Mouse (Mus musculus) heart, adult 9 months (tissue): ENCODE measurements around the gene Ssr1.
A peak's percentile ranks its signal among the peaks of the same experiment; 100 is the strongest.

Experiments
- DNase-seq, 2 experiments: peaks; one replicate each; pipeline ENCODE4 v3.0.0; 2022; ENCODE audit warnings: low spot score in 2 of 2

Ssr1 gene

DNA sequence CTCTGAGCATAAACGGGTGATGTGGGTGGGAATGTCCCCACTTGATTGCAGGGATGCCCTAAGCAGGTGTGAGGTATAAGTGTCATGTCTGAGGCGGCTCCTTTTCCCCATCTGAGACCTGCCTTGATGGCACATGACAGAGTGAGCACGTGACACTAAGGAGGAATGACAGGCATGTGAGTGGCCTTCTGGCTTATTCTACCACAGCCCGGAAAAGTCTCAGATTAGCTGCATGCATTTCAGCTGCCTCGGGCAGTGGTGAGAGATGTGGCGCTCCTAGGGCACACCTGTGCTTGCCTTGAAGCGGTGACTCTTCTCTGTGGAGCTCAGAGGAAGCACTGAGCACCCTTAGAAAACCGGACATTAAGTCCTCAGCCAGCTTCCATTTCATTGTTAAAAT, 48.6 kb downstream of the Ssr1 start:
- no peak for DNase-seq

DNA sequence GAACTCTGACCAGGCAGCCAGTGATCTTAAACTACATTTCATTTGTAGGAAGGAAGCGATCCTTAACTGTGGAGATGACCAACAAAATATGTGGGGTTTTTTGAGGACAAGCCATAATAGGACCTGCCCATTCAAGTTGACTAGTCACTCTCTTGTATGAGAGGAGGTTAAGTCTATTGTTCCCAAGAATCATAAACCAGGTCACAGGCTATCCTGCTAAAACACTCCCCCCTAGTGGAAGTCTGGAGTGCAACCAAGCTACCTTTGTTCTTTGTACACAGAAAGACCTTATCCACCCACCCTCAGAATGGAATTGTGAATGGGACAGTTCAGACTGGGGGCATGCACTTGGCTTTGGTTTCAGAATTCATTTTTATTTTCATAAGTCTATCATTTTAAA, 49.7 kb downstream of the Ssr1 start:
- DNase-seq, result peak; percentile 52 to 53

DNA sequence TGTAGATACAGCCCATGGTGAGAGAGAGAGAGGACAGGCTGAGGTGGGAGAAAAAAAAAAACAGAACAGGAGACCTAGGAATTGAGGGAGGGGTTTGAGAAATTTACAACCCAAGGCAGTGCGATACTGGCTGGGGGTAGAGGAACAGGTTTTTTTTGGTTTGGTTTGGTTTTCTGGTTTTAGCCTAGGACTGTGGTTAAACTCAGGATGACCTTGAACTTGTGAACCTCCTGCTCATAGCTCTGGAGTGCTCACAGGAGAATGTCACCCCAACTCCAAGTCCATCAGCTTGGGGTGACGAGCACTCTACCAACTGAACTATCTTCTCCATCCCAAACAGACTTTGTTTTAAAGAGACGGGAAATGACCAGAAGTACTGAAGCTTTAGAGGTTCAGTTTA, 50.6 kb downstream of the Ssr1 start:
- DNase-seq, result no peak

DNA sequence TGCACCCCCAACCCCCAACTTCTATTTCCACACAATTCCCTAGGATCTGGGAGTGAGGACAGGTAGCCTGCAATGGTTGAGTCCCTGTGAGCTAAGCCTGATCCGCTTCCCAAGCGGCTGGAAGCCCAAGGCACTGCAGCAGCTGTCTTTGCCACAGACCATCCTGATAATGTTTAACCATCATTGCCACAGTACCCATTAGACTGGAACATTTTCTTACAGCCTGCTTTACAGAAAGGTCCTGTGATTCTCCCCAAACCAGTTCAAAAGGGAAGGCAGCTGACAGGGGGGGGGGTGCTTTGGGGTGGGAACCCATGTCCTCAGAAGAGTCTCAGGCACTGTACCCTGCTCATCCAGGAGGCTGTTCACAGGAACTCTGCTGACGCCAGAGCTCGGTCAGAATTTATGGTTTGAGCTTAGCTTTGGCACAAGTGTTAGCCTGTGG, 51.1 kb downstream of the Ssr1 start:
- no peak for DNase-seq

DNA sequence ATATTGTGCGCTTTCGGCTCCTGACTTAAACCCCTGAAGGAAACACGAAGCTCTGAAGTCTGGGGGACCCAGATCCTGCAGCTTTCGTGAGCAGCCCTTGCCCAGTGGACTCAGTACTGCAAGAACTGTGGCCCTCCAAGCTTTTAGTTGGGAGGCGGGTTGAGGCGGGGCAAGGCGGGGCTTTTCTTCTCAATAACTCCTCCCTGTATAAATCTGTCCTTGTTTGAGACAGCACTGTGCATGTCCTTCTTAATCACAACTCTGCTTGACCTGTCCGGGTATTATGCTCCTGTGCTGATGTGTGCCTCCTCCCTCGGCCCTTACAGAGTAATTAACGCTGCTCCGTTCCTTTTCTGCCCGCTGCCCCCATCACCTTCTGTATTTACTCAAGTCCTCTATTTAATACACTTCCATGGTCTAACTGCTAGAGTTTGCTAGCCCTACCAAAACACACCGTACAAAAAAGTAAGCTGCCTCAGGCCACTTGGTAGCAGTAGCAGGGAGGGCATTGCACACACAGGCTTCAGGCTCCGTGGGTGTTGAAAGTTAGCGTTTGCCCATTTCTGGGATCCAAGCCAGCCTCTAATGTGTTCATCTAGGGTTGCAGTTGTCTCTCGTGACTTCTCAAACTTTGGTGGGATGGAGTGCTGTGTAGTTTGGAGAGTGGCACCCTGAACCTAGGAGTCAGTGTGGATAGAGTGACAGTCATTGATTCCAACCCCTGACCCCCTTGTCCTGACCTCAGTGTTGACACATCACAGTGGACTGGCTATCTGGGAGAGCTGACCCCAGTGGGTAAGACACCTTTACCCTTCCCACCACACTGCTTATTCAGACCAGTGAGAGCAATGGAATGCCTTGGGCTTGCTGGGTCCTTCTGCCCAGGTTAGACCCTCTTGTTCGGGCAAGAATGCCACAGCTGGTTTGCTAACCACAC, 51.8 kb downstream of the Ssr1 start:
- DNase-seq, result no peak

DNA sequence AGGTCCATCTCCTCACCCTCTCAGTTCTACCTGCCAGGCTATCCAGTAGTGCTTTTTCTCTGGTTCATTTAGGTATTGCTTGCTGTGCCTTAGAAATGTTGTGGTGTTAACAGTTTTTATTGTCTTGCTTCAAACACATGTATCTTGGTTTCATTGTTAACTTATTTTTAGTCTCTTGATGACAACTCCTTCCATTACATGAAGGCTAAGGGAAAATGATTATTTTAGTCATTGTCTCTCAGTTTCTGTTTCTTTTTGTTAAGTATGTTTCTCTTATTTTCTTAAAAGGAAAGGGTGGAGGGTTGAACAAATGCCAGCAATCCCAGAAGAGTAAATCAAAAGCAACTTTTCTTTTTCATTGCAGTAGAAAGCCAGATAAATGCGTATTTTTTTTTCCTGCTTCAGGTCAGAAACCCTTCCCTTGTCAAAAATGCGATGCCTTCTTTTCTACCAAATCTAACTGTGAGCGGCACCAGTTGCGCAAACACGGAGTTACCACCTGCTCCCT, 52.8 kb downstream of the Ssr1 start:
- no peak for DNase-seq

DNA sequence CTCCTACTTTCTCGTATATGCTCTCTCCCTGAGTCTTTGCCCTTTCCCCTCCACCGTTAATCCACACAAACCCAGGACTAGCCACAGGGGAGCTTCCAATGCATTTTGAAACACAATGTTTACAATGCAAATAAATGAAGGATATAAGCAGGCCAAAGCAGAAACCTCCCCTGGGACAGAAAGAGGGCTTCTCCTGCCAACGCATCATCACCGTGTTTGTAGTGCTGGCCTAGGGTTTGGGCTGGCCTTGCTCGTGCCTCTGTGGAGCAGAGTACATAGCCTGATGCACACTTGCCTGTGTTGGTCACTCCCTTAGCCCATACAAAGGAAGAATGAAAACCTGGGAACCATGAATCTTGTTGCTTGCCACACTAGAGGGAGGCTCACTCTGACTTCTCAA, 53.4 kb downstream of the Ssr1 start:
- DNase-seq, result no peak

DNA sequence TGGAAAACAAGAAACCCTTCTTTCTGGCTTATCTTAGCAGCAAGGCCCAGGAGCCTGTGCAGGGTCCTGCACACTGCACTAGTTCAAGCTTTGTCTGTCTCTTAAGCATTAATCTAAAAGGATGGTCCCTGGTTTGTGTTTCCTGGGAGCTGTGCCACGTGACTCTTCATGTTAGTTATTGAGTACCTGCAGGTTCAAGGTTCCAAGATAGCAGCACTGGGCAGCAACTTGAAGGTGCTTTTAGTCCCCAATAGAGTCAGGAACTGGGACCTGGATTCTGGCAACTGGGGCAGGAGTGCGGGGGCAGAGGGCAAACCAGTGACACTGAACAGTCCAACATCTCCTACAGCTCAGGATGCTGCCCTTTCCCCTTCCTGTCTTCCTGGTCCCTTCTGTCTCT, 53.9 kb downstream of the Ssr1 start:
- no peak for DNase-seq

DNA sequence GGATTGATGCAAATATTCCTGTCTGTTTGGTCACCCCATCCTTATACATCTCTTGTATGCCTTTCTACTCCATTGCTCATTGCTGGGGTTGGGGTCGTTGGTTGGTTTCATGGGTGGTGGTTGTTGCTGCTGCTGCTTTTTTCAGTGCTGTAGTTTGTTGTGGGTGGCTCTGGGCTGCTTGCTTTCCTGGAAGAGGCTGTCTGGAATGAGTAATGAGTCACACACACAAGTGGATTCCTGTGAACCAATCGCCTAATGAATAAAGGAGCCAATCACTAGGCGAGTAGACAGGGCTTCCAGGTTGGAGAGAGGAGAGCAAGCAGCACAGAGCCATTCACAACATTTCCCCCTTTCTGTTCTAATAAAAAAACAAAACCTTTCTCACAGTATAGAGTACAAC, 57.7 kb downstream of the Ssr1 start:
- no peak for DNase-seq

DNA sequence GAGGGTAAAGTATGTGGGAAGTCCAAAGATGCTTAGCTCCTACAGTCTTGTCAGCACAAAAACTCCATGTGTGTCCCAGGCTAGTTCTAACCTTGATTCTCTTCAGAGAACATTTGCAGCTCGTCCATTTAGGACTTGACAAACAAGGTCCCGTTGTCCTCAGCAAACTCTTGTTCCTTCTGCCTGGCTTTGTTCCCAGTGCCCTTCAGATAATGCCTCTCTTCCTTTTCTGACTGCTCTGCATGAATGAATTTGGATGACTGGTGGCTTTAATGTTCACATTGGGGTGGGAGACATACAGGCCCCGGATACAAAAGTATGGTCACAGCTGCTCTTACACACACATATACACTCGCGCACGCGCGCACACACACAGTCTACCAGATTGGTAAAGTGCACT, 59.1 kb downstream of the Ssr1 start:
- DNase-seq, result peak; percentile 38 to 71

DNA sequence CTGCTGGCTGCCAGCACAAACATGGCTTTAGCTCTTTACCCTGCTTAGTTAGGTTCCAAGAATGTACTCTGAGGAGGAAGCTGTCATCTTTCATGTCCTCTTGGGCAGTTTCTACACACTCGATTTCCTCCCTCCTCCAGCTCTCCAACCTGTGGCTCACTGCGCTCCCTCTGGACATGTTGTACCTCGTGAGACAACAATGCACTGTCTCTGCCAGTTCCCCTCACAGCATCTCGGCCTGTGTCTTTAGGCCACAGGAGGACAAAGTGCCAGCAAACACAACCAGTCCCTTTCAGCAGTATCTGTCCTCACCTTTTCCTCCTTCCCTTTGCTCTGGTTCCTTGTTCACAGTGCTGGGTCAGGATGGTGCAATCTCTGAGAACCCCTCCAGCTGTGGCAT, 59.9 kb downstream of the Ssr1 start:
- DNase-seq, result peak in 1 of 2 experiments; percentile 36

DNA sequence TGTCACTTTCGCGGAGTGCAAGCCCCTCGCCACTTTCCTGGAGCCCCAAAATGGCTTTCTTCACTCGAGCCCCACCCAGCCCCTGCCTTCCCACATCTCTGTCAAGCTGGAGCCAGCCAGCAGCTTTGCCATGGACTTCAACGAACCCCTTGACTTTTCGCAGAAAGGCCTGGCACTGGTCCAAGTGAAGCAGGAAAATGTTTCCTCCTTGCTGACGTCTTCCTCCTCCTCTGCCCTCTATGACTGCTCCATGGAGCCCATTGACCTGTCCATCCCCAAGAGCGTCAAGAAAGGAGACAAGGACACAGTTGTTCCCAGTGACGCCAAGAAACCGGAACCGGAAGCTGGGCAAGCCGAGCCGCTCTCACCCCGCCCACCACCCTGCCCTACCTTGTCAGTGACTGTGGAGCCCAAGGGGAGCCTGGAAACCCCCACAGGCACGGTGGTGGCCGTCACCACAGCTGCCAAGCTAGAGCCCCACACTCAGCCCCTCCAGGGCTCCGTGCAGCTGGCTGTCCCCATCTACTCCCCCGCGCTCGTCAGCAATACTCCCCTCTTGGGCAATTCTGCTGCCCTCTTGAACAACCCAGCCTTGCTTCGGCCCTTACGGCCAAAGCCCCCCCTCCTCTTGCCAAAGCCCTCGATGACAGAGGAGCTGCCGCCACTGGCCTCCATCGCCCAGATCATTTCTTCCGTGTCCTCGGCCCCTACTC, 62.7 kb downstream of the Ssr1 start:
- no peak for DNase-seq

DNA sequence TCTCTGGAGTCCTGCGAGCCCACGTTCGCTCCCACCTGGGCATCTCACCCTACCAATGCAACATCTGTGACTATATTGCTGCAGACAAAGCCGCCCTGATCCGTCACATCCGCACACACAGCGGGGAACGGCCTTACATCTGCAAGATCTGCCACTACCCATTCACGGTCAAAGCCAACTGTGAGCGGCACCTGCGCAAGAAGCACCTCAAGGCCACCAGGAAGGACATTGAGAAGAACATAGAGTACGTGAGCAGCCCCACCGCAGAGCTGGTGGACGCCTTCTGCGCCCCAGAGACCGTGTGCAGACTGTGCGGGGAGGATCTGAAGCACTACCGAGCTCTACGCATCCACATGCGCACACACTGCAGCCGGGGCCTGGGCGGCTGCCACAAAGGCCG, 63.4 kb downstream of the Ssr1 start:
- DNase-seq, result no peak

DNA sequence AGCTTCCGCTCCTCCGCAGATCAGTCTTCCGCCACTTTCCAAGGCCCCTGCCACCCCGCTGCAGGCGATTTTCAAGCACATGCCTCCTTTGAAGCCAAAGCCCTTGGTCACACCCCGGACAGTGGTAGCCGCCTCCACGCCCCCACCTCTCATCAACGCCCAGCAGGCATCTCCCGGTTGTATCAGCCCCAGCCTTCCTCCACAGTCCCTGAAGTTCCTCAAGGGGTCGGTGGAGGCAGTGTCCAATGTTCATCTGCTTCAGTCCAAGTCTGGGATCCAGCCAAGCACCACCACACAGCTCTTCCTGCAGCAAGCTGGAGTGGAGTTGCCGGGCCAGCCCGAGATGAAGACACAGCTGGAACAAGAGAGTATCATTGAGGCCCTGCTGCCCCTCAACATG, 63.9 kb downstream of the Ssr1 start:
- DNase-seq, result no peak

DNA sequence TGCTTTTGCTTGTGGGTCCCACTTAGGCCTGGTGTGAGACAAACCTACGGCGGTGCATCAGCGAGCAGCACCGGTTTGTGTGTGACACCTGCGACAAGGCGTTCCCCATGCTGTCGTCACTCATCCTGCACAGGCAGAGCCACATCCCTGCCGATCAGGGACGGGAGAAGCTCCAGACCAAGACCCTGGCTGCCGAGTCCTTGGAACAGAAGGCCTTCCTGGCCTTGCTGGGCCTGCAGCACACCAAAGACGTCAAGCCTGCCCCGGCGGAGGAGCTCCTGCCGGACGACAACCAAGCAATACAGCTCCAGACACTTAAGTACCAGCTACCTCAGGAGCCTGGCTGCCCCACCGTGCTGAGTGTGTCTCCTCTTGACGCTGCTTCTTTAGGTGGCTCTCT, 64.5 kb downstream of the Ssr1 start:
- no peak for DNase-seq

DNA sequence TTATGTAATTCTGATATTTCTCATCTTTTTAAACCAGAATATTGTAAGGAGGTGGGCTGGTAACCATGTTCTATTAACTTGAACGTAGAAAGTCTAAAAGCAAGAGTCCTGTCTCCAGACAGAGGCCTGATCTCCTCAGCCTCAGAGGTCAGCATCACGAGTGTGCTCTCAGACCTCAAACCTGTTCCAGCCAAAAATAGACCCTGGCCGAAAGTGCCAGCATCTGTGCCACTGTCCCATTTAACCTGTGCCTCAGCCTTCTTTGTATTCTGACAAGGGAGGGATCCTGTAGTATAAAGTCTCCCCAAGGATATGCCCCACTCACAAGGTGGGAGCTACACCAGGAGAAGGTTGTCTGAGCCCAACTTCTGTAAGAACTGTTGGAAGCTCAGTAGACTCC, 67.6 kb downstream of the Ssr1 start:
- DNase-seq, result no peak

DNA sequence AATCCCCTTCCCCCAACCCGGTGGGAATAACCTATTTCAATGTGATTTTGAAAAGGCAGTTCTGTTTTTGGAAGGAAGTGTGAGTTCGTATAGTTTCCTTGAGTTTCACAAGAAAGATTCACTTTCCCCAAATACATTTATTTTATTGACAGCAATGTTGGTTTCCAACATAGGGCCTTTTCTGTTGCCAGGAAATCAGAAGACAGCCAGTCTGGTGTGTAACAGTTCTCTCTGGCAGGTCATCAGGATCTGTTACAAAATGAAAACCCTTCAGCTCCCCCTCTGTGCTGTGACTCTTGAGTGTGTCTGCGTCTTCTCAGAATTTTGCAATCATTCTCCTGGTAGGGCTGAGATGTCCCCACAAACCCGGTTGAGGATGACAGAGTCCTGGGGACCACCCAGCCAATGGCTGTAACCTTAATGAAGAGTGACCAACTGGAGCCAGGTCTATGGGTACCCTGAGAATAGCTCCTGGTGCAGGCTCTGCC, 69.5 kb downstream of the Ssr1 start:
- no peak for DNase-seq

DNA sequence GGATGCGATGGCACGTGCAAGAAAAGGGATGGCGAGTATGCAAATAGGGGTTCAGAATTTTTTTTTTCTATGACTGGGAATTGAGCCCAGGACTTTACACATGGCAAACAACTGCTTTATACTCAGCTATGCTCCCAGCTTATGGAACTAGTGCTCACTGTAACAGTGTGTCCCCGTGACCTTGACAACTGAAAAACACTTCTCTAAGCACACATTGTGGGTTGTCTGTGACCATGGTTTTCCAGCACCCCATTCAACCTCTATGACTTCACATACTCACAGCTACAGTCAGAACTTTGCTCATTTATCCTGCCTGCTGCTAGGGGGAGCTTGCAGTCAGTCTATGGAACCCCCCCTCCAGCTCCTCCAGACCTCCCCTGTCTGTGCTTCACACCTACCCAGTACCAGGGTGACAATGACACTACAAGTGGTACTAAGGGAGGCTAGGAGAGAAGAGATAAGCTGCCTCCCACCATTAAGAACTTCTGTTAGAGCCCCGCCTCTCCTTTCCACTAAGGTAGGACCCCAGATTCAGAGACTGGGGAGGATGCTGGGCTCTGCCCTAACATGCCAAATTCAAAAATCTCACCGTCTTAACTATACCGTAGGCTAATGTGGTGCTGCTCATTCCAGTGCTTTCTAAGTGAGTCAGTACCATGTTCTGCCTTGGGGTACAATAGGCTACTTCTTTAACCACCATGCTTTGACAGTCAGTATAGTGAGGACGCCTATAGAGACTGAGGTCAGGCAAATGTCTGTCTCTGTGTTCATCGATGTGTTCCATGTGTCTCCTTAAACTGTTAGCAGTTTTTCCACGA, 70.2 kb downstream of the Ssr1 start:
- DNase-seq, result no peak

DNA sequence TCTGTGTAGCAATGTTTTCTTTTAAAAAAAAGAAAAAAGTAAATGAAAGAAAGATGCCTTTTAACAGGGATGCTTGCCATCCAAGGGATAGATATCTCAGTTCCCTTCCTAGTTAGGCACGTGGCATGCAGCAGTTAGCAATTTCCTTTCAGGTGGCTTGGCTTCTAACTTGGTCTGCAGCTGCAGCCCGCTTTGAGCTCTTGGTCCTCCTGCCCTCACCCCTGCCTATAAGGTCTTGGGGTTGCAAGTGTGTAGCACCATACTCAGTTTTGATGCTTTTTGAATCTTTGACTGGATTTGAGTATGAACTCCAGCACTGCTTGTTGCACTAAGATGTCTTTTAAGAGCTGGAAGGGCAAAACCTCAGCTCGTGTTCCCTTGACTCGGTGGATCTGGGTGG, 70.9 kb downstream of the Ssr1 start:
- no peak for DNase-seq

DNA sequence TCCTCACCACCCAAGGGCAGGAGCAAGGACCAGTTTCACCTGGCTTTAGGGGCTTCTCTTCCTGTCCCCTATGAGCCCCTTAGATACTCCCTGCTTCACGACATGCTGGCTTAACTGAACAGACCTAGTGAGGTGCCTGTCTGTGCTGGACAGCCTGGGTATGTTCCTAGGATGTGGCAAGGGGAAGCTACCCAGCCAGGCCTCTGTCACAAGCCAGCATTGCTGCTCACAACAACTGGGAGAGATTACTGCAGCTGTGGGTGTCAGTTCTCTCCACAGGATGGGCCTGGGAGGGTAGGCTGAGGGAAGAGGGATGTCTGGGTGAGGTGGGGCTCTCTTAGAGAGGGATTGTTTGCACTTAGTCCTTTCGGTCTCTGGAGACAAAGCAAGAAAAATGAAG, 73.3 kb downstream of the Ssr1 start:
- DNase-seq, result no peak

DNA sequence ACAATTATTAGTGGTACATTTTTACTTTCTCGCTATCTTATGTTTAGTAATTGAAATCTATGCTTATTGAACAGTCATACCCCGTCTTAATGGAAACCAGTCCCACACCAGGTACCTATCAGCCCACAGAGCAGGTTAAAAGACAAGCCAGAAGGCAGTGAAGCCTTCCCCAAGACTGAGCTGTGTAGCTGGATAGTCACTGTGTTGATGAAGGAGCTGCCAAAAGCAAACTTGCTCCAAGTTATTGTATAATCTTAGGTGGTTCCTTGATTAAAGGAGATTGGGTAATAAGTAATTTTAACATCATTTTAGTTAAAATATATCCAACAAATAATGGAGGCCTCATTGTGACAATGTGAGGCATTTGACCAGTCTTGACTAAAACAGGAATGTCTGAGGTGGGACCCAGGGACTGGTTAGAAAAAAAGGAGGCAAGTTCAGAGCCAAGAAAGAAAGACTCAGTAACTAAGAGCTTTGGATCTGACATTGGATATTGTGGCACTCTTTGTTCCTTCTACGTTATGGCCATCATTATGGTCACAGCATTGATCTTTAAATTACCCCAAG, 74.2 kb downstream of the Ssr1 start:
- no peak for DNase-seq
